Mouse (Mus musculus) liver, embryonic 14.5 days (tissue): Measurements from ENCODE around the gene Ccdc83. TPM values are rescaled to one million over a fixed set of nuclear protein-coding genes. Genes with fewer than 3 reads are reported as not detected.

Source experiments
- ATAC-seq: fragments of 200-750 bp; cut with Nextera tagmentation; 2 replicates; pipeline ENCODE4 v1.8.0; 2017; ENCODE audit warnings: moderate number of reproducible peaks, mild to moderate bottlenecking, moderate library complexity; ENCODE audit not compliant: insufficient read depth
- DNase-seq, 3 experiments: peaks; one replicate each; pipeline ENCODE4 v3.0.0-alpha.2; 2012 to 2013; ENCODE audit warnings: low read depth in 3 of 3, low spot score in 3 of 3
- H3K27ac ChIP-seq: fragments of 300-500 bp; sonication (generic); 2 replicates; pipeline ENCODE4 v1.5.1; 2014; ENCODE audit warnings: moderate library complexity, mild to moderate bottlenecking, control low read depth, inconsistent platforms
- H3K27me3 ChIP-seq: fragments of 300-500 bp; sonication (generic); 2 replicates; pipeline ENCODE4 v1.6.1; 2014; ENCODE audit warnings: mild to moderate bottlenecking, low read length, moderate library complexity; ENCODE audit not compliant: control insufficient read depth, insufficient read depth
- H3K36me3 ChIP-seq: fragments of 300-500 bp; sonication (generic); replicated peaks from 2 replicates; pipeline ENCODE4 v1.6.1; 2014; ENCODE audit warnings: low read depth; ENCODE audit not compliant: control insufficient read depth, insufficient read depth
- H3K4me1 ChIP-seq, 2 experiments: fragments of 200-500 bp in 1 of 2; fragments of 300-500 bp in 1 of 2; sonication (generic) in 1 of 2; replicated peaks; 2 replicates each; pipeline ENCODE4 v1.6.1; 2012 to 2014; ENCODE audit warnings: antibody characterized with exemption in 1 of 2, inconsistent platforms in 1 of 2, low read length in 1 of 2; ENCODE audit not compliant: control insufficient read depth in 2 of 2, insufficient read depth in 2 of 2
- H3K4me2 ChIP-seq: fragments of 300-500 bp; sonication (generic); 2 replicates; pipeline ENCODE4 v1.6.1; 2014; ENCODE audit warnings: low read depth, mild to moderate bottlenecking, control low read depth, moderate library complexity
- H3K4me3 ChIP-seq, 2 experiments: fragments of 200-500 bp in 1 of 2; fragments of 300-500 bp in 1 of 2; sonication (generic) in 1 of 2; 2 replicates each; pipeline ENCODE4 v1.5.1; 2012 to 2014; ENCODE audit warnings: low read depth in 2 of 2, low read length in 2 of 2, mild to moderate bottlenecking in 2 of 2, control low read depth in 1 of 2, inconsistent platforms in 1 of 2, moderate library complexity in 1 of 2; ENCODE audit not compliant: insufficient read depth in 1 of 2
- H3K9ac ChIP-seq: fragments of 300-500 bp; sonication (generic); replicated peaks from 2 replicates; pipeline ENCODE4 v1.6.1; 2014; ENCODE audit warnings: mild to moderate bottlenecking, control low read depth, moderate library complexity
- H3K9me3 ChIP-seq: fragments of 300-500 bp; sonication (generic); 2 replicates; pipeline ENCODE4 v1.6.1; 2016; ENCODE audit warnings: low read length, mixed read lengths; ENCODE audit not compliant: control insufficient read depth
- CTCF ChIP-seq: IDR thresholded peaks from 2 replicates; pipeline ENCODE4 v1.5.1; 2016; ENCODE audit warnings: antibody characterized with exemption, low read depth, control low read depth
- EP300 ChIP-seq: IDR thresholded peaks from 2 replicates; pipeline ENCODE4 v1.6.1; 2016; ENCODE audit warnings: antibody characterized with exemption, low read depth
- WGBS: fragments of 180-500 bp; shearing (Covaris S2); extraction: QIAGEN DNeasy Blood & Tissue Kit; methylation state at CpG from one replicate; pipeline ENCODE4 v1.1.7; 2014; ENCODE audit not compliant: insufficient replicate concordance; 5-methylcytosine and 5-hydroxymethylcytosine counted together
- polyA plus RNA-seq, 2 experiments: library from polyadenylated mRNA; depleted of rRNA in 1 of 2; stranded (reverse) in 1 of 2; unstranded in 1 of 2; fragments of >200 nt; fragmentation: Nextera tagmentation in 1 of 2; extraction: Ambion mirVana in 1 of 2; gene quantifications; 2 replicates each; pipeline versions ENCODE4 v1.2.1 to v1.2.3; 2012 to 2014

Gene Ccdc83
- polyA plus RNA-seq, 2 experiments, result not detected

DNA sequence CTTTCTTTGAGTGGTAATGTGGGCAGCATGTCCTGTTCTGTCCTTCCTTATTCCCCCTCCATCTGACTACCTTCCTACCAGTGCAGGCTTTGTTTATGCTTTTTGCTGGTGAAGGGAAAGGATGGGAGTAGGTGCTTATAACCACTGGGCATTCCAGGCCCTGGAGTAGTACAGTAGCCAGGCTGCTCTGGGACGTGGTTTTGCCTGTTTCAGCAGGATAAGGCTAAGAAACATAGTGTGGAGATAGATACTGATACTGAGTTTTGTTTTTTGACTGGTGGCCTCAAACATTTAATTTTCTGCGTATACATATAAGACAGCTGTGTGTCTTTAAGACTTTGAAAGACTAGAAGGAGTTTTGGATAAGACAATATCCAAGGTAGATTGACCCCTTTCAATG is 61.7 kb downstream of the Ccdc83 start:
- DNase-seq, result no peak
- Histone ChIP-seq H3K27me3 (no peaks in the 10 kb centered on the region), H3K4me3 (no peak overlapping the region), H3K4me1 (no peaks in the 10 kb centered on the region; a peak in 2 of 4 replicates), H3K27ac (no peak overlapping the region), H3K9ac (no peak overlapping the region), H3K9me3 (no peaks in the 10 kb centered on the region), H3K36me3 (peaks cover 80% of the 10 kb centered on the region), H3K4me2 (no peak overlapping the region)
- ATAC-seq, result no peak
- TF ChIP-seq EP300, result no peak; the same call in 1 of the 2 replicates
- TF ChIP-seq CTCF, result no peak
- WGBS, result 28% methylated on average over 2 of the region's 2 CpGs

DNA sequence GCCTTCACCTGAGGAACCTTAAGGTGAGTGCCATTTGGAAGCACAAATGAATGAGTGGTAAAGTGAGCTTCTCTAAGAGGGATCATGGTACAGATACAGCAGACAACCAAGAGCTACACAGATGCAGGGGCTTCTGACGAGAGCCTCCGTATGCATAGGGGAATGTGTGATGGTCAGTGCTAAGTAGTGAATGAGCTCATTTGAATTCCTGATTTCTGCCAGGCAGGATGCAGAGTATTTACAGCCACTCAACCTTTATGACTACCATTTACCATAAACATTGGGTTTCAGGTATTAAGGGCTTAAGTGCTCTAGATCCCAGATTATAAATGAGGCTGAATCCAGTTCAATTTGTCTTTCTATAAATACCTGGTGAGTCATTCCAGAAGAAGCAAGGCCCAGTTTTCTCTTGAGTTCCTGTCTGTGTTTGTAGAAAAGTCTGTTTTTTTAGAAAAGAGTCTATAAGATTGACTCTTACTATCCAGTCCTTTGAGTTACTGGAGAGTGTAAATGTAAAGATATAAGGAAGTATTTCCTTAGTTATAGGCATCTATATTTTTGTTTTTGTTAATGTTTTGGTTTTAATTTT is 63.6 kb downstream of the Ccdc83 start:
- Histone ChIP-seq H3K27ac (no peak overlapping the region), H3K27me3 (no peaks in the 10 kb centered on the region), H3K4me2 (no peak overlapping the region), H3K9me3 (no peaks in the 10 kb centered on the region), H3K4me3 (no peak overlapping the region), H3K36me3 (peaks cover 79% of the 10 kb centered on the region), H3K4me1 (no peaks in the 10 kb centered on the region; a peak in 2 of 4 replicates), H3K9ac (no peak overlapping the region)
- ATAC-seq, result no peak
- no peak for DNase-seq
- no peak for TF ChIP-seq CTCF
- no peak for TF ChIP-seq EP300
- WGBS, result 86% methylated on average over 2 of the region's 2 CpGs

DNA sequence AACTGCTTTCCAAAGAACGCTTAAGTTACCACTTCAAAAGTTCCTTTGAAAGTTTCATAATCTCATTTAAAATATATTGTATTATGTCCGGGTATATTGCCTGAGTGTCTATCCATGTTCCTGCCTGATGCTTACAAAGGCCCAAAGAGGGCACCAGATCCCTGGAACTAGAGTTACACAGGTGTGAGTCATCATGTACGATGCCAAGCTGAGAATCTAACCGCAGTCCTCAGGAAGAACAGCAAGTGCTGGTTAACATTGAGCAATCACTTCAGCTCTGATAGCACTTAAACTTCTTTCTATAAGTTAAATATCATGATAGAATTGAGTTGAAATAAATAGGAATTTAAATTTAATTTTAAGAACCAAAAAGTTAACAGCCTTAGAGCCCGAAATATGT is 65.3 kb downstream of the Ccdc83 start:
- ATAC-seq, result no peak
- Histone ChIP-seq H3K4me2 (no peak overlapping the region), H3K36me3 (peaks cover 81% of the 10 kb centered on the region), H3K9ac (no peak overlapping the region), H3K27ac (no peak overlapping the region), H3K4me1 (no peaks in the 10 kb centered on the region), H3K9me3 (no peaks in the 10 kb centered on the region), H3K4me3 (no peak overlapping the region), H3K27me3 (no peaks in the 10 kb centered on the region)
- no peak for DNase-seq
- TF ChIP-seq EP300, result no peak
- WGBS, result 90% methylated on average over 5 of the region's 5 CpGs

DNA sequence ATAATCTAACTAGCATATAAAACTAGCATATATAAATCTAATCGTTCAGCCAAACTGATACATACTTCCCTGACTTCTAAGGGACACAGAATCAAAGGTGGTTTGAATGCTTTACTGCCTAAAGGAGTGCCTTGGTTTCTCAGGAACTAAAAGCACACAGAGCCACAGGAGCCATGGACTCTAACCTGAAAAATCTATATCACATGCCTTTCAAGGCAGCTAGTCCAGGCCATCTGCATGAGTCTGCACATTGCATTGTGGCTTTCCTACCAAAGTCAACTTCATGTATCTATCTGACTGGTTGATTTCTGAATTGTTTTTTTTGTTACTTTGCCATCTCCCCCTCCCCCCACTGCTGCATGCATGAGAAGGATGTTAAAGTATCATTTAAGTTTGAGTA is 84.9 kb downstream of the Ccdc83 start:
- no peak for ATAC-seq
- H3K36me3 ChIP-seq, result peaks cover 73% of the 10 kb centered on the region
- no peak for TF ChIP-seq EP300
- no peak for TF ChIP-seq CTCF

DNA sequence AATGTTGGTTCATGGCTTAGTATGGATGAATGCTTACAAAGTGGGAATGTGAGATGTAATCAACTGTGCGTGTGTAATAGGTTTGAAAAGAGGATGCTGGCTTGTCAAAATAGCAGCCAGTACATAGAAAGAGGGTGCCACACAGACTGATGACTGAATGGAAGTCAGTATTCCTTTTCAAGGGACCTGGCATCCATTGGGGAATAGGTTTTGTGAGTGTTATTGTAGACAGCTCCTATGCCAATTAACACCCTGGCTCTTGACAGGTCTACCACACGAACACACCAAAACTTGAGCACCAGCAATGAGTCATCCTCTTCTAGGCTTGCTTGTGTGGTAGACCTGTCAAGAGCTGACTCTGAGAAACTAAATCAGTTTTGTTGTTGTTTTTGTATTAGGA is 90.0 kb downstream of the Ccdc83 start:
- Histone ChIP-seq H3K9ac (no peak overlapping the region), H3K4me1 (no peaks in the 10 kb centered on the region), H3K4me3 (no peak overlapping the region), H3K27ac (no peak overlapping the region), H3K27me3 (no peaks in the 10 kb centered on the region), H3K4me2 (no peak overlapping the region), H3K9me3 (no peaks in the 10 kb centered on the region), H3K36me3 (peaks cover 70% of the 10 kb centered on the region)
- DNase-seq (no peak), ATAC-seq (no peak)
- TF ChIP-seq CTCF (no peak), EP300 (no peak)
- 93% methylated on average over 2 of the region's 2 CpGs for WGBS

More for the DNA sequence above, 84.9 kb downstream of the Ccdc83 start:
- no peak overlapping the region for H3K27ac ChIP-seq
- H3K4me3 ChIP-seq, result no peak overlapping the region
- H3K4me2 ChIP-seq, result no peak overlapping the region
- no peak for DNase-seq
- no peak overlapping the region for H3K9ac ChIP-seq
- no peaks in the 10 kb centered on the region for H3K4me1 ChIP-seq
- no peaks in the 10 kb centered on the region for H3K9me3 ChIP-seq
- WGBS, result 96% methylated on average over 1 of the region's 1 CpGs
- H3K27me3 ChIP-seq, result no peaks in the 10 kb centered on the region

Other genes with a start within 250 kb of the Ccdc83 start
- 97.1 and 138 TPM in 2 replicates for gene Picalm, start 135.6 kb downstream of the Ccdc83 start, polyA plus RNA-seq (2012; rRNA removed)
- 61.5 and 63.2 TPM in 2 replicates for gene Picalm, start 135.6 kb downstream of the Ccdc83 start, polyA plus RNA-seq (2014; fragmentation: Nextera tagmentation; extraction: Ambion mirVana)
- 0.38 and 0.45 TPM in 2 replicates for gene Sytl2, start 36.5 kb upstream of the Ccdc83 start, polyA plus RNA-seq (2012; rRNA removed)
- gene Sytl2, start 36.5 kb upstream of the Ccdc83 start, polyA plus RNA-seq (2014; fragmentation: Nextera tagmentation; extraction: Ambion mirVana), result 0.38 and 0.64 TPM in 2 replicates
- gene Ccdc89, start 160.8 kb upstream of the Ccdc83 start, polyA plus RNA-seq (2012; rRNA removed), result 0.04 and 0.13 TPM in 2 replicates
- not detected in 2 replicates for gene Ccdc89, start 160.8 kb upstream of the Ccdc83 start, polyA plus RNA-seq (2014; fragmentation: Nextera tagmentation; extraction: Ambion mirVana)
- gene Crebzf, start 177.0 kb upstream of the Ccdc83 start, polyA plus RNA-seq (2012; rRNA removed), result 25.2 and 37.8 TPM in 2 replicates
- gene Crebzf, start 177.0 kb upstream of the Ccdc83 start, polyA plus RNA-seq (2014; fragmentation: Nextera tagmentation; extraction: Ambion mirVana), result 15.1 and 16.2 TPM in 2 replicates
- gene Tmem126a, start 191.5 kb upstream of the Ccdc83 start, polyA plus RNA-seq (2012; rRNA removed), result 13.3 and 17.0 TPM in 2 replicates
- gene Tmem126a, start 191.5 kb upstream of the Ccdc83 start, polyA plus RNA-seq (2014; fragmentation: Nextera tagmentation; extraction: Ambion mirVana), result 45.9 and 47.7 TPM in 2 replicates
- 3.3 and 5.6 TPM in 2 replicates for gene Tmem126b, start 210.2 kb upstream of the Ccdc83 start, polyA plus RNA-seq (2012; rRNA removed)
- gene Tmem126b, start 210.2 kb upstream of the Ccdc83 start, polyA plus RNA-seq (2014; fragmentation: Nextera tagmentation; extraction: Ambion mirVana), result 11.2 and 11.8 TPM in 2 replicates
- 0.44 and 0.45 TPM in 2 replicates for gene Dlg2, start 210.9 kb upstream of the Ccdc83 start, polyA plus RNA-seq (2012; rRNA removed)
- 0.33 and 0.51 TPM in 2 replicates for gene Dlg2, start 210.9 kb upstream of the Ccdc83 start, polyA plus RNA-seq (2014; fragmentation: Nextera tagmentation; extraction: Ambion mirVana)